Mouse (Mus musculus): Measurements from ENCODE around the gene Sfxn1. TPM values are rescaled to one million over a fixed set of nuclear protein-coding genes. Genes with fewer than 3 reads are reported as not detected.

Sfxn1 gene
- polyA plus RNA-seq, 1 experiment from 2014 or later: 67.7 TPM

DNA sequence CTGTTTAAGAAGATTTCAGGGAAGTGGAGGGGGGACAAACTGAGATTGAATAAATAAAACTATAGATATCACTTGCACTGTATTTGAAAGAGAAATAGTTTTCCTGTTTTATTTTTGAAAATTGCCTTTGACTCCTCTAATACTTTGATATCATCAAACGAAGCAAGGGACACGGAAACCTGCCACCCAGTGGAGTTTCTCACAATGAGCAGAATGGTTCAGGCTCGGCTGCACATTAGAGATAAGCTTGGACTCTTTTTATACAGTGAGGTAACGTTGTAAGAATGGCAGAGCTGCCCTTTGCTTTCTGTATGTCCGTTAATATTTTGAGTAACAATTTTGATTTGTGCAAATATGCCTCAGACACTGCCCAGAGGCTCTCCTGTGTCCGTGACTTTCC is 20.1 kb downstream of the Sfxn1 start:
- no peak overlapping the region for H3K4me2 ChIP-seq (ENCODE audit: low read depth, low read length)
- 65% methylated on average over 6 of the region's 6 CpGs for WGBS (ENCODE audit: insufficient replicate concordance)
- ATAC-seq: no peak
- no peak for DNase-seq
- TF ChIP-seq EP300 (IDR thresholded peaks at IDR 0.05; ENCODE audit: low read depth): no peak
- TF ChIP-seq CTCF (IDR thresholded peaks at IDR 0.05; ENCODE audit: low read depth): no peak
- peaks cover 79% of the 10 kb centered on the region for H3K36me3 ChIP-seq (replicated peaks; ENCODE audit: insufficient read depth, low read length)
- no peak overlapping the region for H3K27ac ChIP-seq (ENCODE audit: low read depth)
- no peaks in the 10 kb centered on the region for H3K9me3 ChIP-seq (ENCODE audit: low read length)
- H3K4me1 ChIP-seq (ENCODE audit: insufficient read depth): no peaks in the 10 kb centered on the region
- H3K9ac ChIP-seq (replicated peaks): no peak overlapping the region
- H3K4me3 ChIP-seq (ENCODE audit: low read depth, low read length): no peak overlapping the region
- H3K27me3 ChIP-seq (ENCODE audit: insufficient read depth, low read length): no peaks in the 10 kb centered on the region

- WGBS (ENCODE audit: insufficient replicate concordance): 92% methylated on average over 4 of the region's 4 CpGs
- Histone ChIP-seq H3K4me3 (ENCODE audit: low read depth, low read length) (no peak overlapping the region), H3K9me3 (ENCODE audit: low read length) (no peaks in the 10 kb centered on the region), H3K4me2 (ENCODE audit: low read depth, low read length) (no peak overlapping the region), H3K9ac (replicated peaks) (no peak overlapping the region), H3K27me3 (ENCODE audit: insufficient read depth, low read length) (no peaks in the 10 kb centered on the region), H3K27ac (ENCODE audit: low read depth) (no peak overlapping the region), H3K36me3 (replicated peaks; ENCODE audit: insufficient read depth, low read length) (peaks cover 71% of the 10 kb centered on the region), H3K4me1 (ENCODE audit: insufficient read depth) (no peaks in the 10 kb centered on the region)
- no peak for DNase-seq
- TF ChIP-seq CTCF (IDR thresholded peaks at IDR 0.05; ENCODE audit: low read depth): no peak
- TF ChIP-seq EP300 (IDR thresholded peaks at IDR 0.05; ENCODE audit: low read depth): no peak
- ATAC-seq: no peak
Observed at GRCm38 (mm10) chr13:54094349-54094748, 22.7 kb downstream of the Sfxn1 start.

DNA sequence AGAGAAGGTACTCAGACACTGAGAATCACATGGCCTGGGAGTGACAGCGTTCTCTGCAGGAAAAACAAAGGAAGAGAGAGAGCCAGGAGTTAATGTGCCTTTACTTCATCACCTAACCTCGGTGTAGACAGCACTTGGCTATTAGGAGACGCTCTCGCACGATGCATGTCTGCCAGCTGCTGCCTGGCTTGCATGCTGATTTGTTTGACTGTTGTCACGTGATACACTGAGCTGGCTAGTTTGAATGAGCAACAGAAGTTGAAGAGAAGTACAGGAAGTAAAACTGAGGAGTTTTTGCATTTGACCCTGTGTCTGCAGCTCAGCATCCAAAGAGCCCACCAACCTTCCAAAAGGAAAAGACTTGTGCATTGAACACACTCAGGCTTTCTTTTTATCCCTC is 23.3 kb downstream of the Sfxn1 start:
- Histone ChIP-seq H3K36me3 (replicated peaks; ENCODE audit: insufficient read depth, low read length) (peaks cover 69% of the 10 kb centered on the region), H3K27me3 (ENCODE audit: insufficient read depth, low read length) (no peaks in the 10 kb centered on the region), H3K4me2 (ENCODE audit: low read depth, low read length) (no peak overlapping the region), H3K4me3 (ENCODE audit: low read depth, low read length) (no peak overlapping the region), H3K4me1 (ENCODE audit: insufficient read depth) (no peaks in the 10 kb centered on the region), H3K9ac (replicated peaks) (no peak overlapping the region), H3K9me3 (ENCODE audit: low read length) (no peaks in the 10 kb centered on the region), H3K27ac (ENCODE audit: low read depth) (no peak overlapping the region)
- TF ChIP-seq EP300 (IDR thresholded peaks at IDR 0.05; ENCODE audit: low read depth) (no peak), CTCF (IDR thresholded peaks at IDR 0.05; ENCODE audit: low read depth) (no peak)
- no peak for DNase-seq
- ATAC-seq: no peak
- WGBS (ENCODE audit: insufficient replicate concordance): 81% methylated on average over 6 of the region's 6 CpGs

DNA sequence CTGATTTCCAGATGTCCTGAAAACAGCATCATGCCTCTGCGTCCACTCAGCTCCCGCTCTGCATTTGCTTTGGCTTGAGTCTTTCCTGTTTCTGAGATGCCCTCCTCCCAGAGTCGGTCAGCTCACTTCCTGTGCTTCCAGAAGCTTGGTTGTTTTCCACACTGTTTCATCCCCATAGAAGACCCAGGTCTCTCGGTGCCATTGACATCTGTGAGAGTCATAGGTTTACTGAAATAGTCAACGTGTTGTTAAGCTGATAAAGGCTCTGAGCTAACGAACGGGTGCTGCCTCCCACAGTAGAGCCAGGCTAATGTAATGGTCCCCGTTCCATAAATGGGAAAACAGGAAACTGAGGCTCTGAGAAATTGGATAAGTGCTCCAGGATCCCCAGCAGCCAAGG is 24.1 kb downstream of the Sfxn1 start:
- ATAC-seq (no peak), DNase-seq (no peak)
- peaks cover 70% of the 10 kb centered on the region for H3K36me3 ChIP-seq (replicated peaks; ENCODE audit: insufficient read depth, low read length)
- no peak overlapping the region for H3K27ac ChIP-seq (ENCODE audit: low read depth)
- WGBS (ENCODE audit: insufficient replicate concordance): 71% methylated on average over 8 of the region's 8 CpGs
- TF ChIP-seq EP300 (IDR thresholded peaks at IDR 0.05; ENCODE audit: low read depth) (no peak), CTCF (IDR thresholded peaks at IDR 0.05; ENCODE audit: low read depth) (no peak)
- no peak overlapping the region for H3K4me3 ChIP-seq (ENCODE audit: low read depth, low read length)
- no peaks in the 10 kb centered on the region for H3K9me3 ChIP-seq (ENCODE audit: low read length)
- no peaks in the 10 kb centered on the region for H3K27me3 ChIP-seq (ENCODE audit: insufficient read depth, low read length)
- H3K9ac ChIP-seq (replicated peaks): no peak overlapping the region
- H3K4me1 ChIP-seq (ENCODE audit: insufficient read depth): peaks cover 4% of the 10 kb centered on the region; the same call in 1 of the 2 replicates
- H3K4me2 ChIP-seq (ENCODE audit: low read depth, low read length): no peak overlapping the region

DNA sequence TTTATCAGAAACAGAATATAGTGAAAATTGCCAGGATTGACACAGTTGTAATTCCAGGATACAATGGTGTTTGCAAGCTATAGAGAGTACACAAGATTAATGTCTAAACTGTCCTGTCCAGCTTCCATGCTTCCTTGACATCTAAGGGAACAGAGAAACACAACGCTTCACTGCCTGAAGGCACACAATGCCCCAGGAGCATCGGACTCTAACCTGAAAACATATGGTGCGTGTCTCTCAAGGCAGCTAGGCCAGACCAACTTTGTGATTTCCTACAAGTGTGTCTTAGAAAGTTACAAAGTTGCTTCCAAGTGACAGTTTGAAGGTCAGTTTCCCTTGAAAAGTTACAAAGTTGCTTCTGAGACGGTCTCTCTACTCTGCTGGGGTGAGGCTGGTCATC is 25.6 kb downstream of the Sfxn1 start:
- no peak for TF ChIP-seq CTCF (IDR thresholded peaks at IDR 0.05; ENCODE audit: low read depth)
- no peak for TF ChIP-seq EP300 (IDR thresholded peaks at IDR 0.05; ENCODE audit: low read depth)
- H3K4me1 ChIP-seq (ENCODE audit: insufficient read depth): peaks cover 4% of the 10 kb centered on the region; the same call in 1 of the 2 replicates
- H3K4me2 ChIP-seq (ENCODE audit: low read depth, low read length): no peak overlapping the region
- H3K9me3 ChIP-seq (ENCODE audit: low read length): no peaks in the 10 kb centered on the region
- no peak overlapping the region for H3K9ac ChIP-seq (replicated peaks)
- H3K36me3 ChIP-seq (replicated peaks; ENCODE audit: insufficient read depth, low read length): peaks cover 59% of the 10 kb centered on the region
- WGBS (ENCODE audit: insufficient replicate concordance): 89% methylated on average over 4 of the region's 4 CpGs
- ATAC-seq (no peak), DNase-seq (no peak)
- no peak overlapping the region for H3K27ac ChIP-seq (ENCODE audit: low read depth)
- no peaks in the 10 kb centered on the region for H3K27me3 ChIP-seq (ENCODE audit: insufficient read depth, low read length)
- no peak overlapping the region for H3K4me3 ChIP-seq (ENCODE audit: low read depth, low read length)

- H3K4me3 ChIP-seq (ENCODE audit: low read depth, low read length): no peak overlapping the region
- TF ChIP-seq CTCF (IDR thresholded peaks at IDR 0.05; ENCODE audit: low read depth) (no peak), EP300 (IDR thresholded peaks at IDR 0.05; ENCODE audit: low read depth) (no peak)
- no peak for ATAC-seq
- peaks cover 4% of the 10 kb centered on the region; the same call in 1 of the 2 replicates for H3K4me1 ChIP-seq (ENCODE audit: insufficient read depth)
- H3K9ac ChIP-seq (replicated peaks): no peak overlapping the region
- H3K36me3 ChIP-seq (replicated peaks; ENCODE audit: insufficient read depth, low read length): peaks cover 58% of the 10 kb centered on the region
- WGBS (ENCODE audit: insufficient replicate concordance): 83% methylated on average over 6 of the region's 6 CpGs
- H3K27me3 ChIP-seq (ENCODE audit: insufficient read depth, low read length): no peaks in the 10 kb centered on the region
- no peak for DNase-seq
- no peak overlapping the region for H3K4me2 ChIP-seq (ENCODE audit: low read depth, low read length)
- H3K9me3 ChIP-seq (ENCODE audit: low read length): no peaks in the 10 kb centered on the region
- H3K27ac ChIP-seq (ENCODE audit: low read depth): no peak overlapping the region
Observed at GRCm38 (mm10) chr13:54097797-54098196, 26.1 kb downstream of the Sfxn1 start.
